Mouse (Mus musculus): ENCODE results near the gene Aox2. TPM values are rescaled to one million over a fixed set of nuclear protein-coding genes. Genes with fewer than 3 reads are reported as not detected.

Gene Aox2
- under 1 TPM; 0.06 to 0.12 TPM for total RNA-seq (2021)
- long read RNA-seq, experiment 1, partial matches to known transcripts: 0 of 1 reads
- long read RNA-seq, experiment 1, other reads (novel, unspliced or antisense): 1 of 1 reads
- long read RNA-seq, experiment 2: 0 reads

DNA sequence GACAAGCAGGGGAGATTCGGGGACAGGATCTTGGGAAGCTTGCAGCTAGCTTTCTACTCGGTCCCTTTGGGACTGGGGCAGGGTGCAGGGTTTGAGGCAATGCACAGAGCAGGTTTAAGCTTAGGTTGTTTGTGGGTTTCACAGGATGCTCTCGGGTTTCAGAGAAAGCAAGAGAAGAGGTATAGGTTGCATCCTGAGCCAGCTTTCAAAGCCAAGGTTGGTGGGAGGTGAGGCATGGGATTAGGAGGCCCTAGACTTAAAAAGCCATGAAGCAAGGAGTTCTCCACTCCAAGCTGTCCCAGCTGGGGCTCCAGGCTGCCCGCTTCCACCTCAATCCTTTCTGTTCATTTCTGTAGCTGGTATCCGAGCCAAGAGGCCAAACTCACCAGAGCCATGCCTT, at the start of gene Aox2:
Aox2 (plus strand) TSS at position 301 of the 400 bp plus-strand sequence.
- DNase-seq: no peak

DNA sequence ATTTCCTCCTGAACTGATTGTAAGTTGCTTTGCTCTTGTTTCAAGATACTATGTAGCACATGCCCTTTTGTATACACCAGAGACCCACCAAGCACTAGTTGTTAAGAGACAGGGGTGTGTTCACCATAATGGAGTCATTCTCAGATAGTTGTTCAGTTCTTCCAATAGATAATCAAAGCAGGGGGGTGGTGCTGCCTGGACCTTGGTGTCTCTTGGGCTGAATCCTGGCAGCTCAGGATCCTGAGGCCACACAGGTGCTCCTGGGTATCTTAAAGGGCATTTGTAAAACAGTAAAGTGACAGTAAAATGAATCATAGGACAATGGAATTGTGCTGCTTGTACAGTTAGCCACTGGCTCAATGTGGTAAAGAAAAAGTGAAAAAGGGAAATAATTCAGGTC, 49.2 kb upstream of the Aox2 start:
- DNase-seq: no peak

DNA sequence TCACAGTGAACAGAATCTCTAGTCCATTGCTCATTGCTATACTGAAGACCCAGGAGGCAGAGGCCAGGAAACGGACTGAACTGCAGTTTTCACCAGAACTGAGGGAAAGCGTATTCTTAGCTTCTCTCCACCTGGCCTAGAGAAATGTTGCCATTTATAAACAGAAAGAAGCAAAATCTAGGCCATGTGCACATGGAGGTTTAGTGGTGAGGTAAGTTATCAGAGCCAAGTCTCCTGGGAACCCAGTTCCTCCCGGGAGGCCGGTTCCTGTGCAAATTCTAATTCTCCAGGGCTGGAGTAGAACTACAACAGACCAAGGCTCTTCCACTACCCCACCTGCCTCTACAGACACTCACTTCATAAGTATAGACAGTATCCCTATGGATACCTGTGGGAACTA, 48.4 kb upstream of the Aox2 start:
- DNase-seq: no peak

DNA sequence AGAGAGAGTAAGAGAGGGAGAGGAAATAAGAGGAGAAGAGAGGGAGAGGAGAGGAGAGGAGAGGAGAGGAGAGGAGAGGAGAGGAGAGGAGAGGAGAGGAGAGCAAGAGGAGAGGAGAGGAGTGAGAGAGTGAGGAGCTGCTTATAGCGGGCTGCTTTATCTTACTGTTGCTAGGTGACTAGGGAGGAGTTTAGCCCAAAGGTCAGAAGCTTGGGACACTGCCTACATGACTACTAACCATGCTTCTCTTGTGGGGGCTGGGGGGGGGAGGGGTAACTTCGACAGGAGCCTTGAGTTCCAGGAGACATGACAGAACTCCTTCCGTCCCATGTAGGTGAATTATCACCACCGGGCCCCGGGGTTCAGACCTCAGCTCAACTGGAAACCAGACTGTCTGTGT, 47.6 kb upstream of the Aox2 start:
- DNase-seq: peak; percentile 12

DNA sequence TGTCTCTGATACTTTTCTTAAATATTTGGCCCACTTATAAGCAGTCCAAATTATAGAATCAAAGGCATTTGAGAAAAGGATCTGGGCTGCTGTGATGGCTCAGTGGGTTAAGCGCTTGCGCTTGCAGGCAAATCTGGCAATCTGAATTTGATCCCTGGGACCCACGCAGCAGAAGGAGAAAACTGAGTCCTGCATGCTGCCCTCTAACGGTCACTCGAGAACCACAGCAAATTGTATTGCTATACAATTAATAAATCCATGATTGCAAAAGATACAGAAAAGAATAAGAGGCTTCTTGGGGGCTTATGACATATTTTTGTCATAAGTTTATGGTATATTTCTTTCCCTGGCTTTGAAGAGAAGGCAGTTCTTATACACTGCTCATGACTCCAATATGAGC, 42.7 kb upstream of the Aox2 start:
- no peak for DNase-seq

DNA sequence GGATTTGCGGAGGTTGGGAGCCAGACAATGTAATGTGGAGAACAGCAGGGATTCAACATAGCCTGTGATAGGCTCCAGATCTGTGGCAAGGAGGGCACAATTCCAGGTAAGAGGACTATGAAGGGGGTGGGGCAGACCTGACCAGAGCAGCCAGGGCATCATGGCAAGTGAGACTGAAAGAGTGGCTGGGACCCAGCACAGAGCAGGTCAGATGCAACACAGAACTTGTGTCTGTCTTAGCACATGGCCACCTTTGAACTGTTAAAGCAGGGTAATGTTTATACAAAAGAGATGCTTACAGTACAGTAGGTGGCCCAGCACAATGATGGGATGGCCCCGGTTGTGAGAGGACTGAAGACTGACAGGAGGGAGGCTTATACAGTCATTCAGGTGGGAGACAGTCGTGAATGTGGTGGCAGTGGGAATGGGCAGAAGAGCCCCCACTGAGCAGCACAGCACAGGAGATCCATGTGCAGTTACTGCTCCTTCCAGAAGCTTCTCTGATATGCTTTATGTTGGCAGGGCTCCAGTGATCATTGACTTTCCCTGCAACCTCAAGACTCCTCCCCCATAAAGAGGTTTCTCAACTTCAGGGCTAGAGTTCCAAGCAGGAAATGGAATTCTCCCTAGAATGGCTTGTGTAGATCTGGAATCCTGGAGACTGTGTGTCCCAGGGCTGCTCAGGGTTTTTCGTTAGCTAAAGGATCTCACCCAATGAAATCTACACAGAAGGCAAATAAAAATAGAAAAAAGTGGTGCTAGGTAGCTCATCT, 40.4 kb upstream of the Aox2 start:
- DNase-seq: peak; percentile 23

DNA sequence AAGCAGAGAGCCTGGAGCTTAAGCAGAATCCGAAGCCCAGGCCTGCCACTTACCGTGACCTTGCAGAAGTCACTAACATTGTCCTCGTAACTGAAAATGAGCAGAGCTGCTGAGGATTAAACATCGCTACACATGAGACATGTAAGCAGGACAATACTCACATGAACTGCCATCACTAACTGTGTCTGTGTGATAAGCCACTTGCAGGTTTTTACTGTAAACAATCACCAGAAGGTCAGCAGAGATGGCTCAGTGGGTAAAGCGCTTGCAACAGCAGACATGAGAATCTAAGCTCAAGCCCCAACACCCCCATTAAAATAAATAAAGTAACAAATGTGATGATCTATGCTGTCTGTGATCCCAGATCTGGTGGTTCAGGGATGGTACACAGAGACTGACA, 39.7 kb upstream of the Aox2 start:
- no peak for DNase-seq

DNA sequence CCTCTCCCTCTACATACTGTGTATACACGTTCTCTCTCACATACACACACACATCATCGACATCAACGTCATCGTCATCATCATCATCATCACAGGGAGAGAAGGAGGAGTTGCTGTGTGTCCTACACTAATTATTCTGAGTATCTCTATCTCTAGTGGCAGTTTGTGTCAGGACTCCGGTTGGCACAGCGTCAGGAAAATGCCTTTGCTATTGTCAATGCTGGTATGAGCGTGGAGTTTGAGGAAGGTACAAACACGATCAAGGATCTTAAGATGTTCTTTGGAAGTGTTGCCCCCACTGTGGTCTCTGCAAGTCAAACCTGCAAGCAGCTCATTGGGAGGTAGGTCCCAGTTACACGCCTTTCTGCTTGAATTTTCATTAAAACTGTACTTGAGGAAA, 39.2 kb upstream of the Aox2 start:
- no peak for DNase-seq

DNA sequence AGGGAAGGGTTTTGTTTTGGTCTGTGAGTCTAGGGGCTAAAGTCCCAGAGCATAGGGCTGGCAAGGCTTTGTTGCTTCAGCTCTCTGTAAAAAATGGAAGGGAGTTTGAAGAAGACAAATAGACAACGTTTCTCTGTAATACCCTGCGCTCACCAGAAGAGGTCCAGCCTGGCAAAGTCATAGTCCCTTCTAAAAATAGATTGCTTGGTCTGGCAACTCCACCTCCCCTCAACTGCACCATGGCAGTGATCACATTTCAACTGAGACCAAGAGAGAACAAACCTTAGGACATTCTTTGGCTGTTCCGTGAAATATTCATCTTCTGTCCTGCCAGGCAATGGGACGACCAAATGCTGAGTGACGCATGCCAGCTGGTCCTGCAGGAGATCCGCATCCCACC, 37.8 kb upstream of the Aox2 start:
- no peak for DNase-seq

DNA sequence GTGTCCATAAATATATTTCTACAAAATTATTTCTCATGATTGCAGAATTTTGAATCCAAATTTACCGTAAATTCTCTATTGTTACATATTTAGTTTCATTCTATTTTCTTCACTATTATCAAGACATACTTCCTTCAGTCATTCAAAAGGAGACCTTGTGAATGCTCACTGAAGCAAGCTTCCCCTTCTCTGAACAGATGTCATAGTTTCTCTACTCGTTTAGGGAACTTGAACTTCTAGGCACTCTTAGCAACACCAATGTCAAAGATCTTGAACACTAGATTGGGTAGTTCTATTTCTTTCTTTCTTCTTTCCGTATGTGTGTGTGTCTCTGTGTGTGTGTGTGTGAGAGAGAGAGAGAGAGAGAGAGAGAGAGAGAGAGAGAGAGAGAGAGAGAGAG, 33.6 kb upstream of the Aox2 start:
- no peak for DNase-seq

DNA sequence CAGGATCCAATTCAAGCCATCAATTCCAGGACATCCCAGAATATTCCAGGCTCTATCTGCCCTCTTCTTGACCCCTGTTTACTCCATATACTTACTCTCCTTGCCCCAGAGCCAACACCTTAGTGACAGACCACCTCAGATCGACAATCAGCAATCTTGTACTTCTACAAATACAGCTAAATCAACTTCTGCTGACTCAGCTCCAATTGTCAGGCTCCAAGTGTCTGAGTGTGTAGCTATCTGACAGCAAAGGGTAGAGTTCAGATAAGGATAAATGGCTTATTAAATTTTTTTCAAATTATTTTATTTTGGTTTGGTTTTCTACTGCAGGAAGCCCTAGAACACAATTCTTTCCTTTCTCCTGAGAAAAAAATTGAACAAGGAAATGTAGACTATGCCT, 29.6 kb upstream of the Aox2 start:
- no peak for DNase-seq

DNA sequence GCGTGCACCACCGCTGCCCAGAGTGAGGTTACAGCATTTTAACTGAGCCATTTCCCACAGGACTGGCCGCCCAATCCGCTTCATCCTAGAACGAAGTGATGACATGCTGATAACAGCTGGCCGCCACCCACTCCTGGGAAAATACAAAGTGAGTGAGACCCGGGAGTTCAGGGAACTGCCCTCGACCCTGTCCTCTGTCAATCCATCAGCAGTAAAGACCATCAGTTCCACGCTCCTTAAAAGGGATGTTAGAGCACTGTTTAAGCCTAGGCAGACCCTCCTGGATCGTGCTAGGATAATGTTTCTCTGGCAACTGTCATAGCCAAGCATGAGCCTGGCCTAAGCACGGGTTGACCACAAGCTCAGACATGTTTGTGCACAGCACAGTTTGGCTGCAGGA, 24.7 kb upstream of the Aox2 start:
- no peak for DNase-seq

DNA sequence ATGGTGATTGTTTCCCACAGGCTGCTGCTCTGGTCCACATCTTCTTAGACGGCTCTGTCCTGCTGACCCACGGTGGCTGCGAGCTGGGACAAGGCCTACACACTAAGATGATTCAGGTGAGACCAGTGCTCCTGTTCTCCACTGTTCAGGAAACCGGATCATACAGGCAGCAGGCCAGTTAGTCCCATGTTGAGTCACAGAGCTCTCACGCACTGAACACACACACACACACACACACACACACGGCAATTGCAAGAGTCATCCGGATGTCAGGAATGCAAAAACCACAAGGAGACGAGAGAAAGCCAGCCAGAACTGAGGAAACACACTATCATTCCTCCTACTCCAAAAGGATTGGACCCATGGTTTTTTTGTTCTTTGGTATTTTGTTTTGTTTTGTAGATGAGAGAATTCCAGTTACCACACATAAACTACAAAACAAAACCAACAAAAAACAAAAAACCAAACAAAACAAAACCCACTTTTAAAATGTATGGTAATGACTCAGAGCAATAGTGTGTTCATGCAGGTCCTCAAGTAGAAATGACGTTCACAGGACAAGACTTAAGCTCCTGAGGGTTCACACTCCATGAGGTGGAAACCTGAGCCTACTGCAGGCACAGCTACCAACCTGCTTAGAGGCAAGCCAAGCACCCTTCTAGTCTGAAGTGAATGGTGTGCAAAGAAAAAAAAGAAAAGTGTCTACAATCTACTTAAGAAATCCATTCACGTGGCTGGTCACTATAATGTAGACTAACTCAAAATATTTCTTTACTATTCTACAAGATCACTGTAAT, 20.7 kb upstream of the Aox2 start:
- DNase-seq: peak; percentile 22

DNA sequence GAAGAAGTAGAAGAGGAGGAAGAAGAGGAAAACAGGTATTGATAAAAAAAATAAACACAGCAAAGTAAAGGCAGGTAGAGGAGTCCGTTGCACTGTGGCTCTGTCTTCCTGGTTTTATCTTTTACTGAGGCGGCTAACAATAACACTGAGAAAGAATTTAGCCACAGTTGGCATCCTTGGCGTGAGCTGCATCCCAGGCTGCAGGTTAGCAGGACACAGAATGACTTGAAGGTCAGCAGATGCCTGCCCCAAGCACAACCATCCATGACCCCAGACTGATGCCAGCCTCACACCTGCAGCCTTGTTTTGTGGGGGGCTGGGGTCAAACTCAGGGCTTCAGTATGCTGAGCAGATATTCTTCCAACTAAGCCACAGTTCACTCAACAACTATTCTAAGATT, 17.8 kb upstream of the Aox2 start:
- no peak for DNase-seq

DNA sequence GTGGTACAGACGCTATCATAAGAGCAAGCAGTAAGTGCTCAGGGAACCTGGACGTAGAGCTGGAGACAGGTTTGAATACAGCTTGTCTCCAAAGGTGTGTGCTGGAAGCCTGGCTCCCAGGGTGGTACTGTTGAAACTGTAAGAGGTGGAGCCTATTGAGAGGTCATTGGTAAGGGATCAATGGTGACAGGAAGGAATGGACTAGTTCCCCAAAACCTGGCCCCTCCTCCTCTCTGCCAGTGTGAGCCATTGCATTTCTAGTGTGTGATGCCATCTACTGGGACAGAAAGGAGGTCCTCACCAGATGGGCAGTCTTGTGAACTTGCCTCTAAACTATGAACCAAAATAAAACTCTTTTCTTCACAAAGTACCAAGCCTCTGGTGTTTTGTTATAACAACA, 9.9 kb upstream of the Aox2 start:
- DNase-seq: no peak

DNA sequence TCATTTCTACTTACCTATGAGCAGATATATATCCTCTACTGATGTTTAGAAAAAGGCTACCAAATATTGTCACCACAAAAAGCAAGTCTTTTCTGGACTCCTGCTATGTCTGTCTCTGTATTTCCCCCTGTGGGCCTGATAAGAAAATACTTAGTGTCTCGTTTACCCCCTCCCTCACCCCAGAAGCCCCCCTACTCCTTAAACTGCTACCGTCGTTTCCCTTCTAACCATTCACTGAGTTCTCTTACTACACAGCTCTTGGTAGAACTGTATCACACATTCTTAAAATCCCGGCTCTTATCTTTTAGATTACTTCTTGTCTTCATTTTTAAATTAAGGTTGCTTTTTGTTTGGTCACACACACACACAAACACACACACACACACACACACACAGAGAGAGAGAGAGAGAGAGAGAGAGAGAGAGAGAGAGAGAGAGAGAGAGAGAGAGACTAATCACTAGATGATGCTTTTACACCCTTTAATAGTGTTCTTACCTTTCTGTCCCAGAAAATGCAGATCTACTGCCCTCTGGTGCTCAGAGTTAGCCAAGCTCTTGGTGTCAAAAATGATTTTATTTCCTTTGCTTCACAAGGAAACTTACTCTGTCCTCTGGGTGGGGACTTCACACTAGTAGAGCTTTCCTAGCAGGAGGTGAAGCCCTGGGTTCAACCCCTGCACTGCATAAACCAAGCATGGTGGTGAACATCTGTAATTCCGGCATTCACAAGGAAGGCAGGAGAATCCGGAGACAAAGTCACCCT, 7.1 kb upstream of the Aox2 start:
- peak; percentile 68 for DNase-seq

DNA sequence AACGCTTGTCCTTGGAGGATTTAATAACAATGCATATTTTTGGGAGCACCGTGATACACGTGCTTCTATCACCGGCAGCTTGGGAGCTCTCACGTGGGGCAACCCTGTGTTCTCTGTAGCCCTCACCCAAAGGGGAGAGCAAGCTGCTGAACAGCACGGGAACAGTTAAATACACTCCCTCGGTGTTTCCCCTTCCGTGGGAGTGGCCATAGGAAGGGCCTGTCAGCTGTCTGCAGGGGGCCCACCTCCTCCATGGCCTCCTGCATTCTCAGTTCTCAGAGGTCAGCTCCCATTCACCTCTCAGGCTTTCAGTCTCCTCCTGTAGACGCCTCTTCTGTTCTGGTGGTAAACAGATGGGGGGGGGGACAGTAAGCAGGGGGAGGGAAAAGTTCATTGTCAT, 2.2 kb upstream of the Aox2 start:
- DNase-seq: no peak

DNA sequence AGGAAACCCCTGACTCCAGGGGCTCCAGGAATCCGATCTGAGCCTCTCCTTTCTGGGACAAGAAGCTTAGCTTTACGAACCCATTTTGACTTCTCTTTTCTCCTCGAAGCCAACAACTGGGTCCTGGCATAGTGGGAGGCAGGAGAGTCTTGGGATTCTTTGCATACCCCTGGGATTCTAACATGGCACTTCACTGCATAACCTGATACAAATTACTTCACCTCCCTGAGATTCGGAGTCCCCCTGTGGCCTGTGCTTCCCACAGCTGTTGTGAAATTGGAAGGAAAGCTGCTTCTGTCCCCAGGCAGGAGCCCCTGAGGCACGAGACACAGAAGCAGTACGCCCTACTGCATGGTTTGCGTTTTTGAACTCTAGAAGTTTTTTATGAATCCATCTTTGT, 387 bp downstream of the Aox2 start:
- DNase-seq: peak; percentile 49

DNA sequence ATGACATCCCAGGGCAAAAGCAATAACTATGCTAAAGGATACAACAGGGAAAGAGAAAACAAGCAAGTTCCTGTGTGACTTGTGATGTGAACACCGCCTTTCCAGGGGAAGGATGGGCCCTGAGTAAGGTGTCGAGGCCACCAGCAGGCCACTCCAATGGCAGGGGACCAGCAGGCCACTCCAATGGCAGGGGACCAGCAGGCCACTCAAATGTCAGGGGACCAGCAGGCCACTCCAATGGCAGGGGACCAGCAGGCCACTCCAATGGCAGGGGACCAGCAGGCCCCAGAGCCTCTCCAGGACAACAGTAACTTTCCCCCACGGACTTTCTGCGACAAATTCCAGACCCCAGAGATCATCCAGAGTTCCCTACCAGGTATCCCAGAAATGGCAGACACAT, 2.3 kb downstream of the Aox2 start:
- peak; percentile 34 for DNase-seq

DNA sequence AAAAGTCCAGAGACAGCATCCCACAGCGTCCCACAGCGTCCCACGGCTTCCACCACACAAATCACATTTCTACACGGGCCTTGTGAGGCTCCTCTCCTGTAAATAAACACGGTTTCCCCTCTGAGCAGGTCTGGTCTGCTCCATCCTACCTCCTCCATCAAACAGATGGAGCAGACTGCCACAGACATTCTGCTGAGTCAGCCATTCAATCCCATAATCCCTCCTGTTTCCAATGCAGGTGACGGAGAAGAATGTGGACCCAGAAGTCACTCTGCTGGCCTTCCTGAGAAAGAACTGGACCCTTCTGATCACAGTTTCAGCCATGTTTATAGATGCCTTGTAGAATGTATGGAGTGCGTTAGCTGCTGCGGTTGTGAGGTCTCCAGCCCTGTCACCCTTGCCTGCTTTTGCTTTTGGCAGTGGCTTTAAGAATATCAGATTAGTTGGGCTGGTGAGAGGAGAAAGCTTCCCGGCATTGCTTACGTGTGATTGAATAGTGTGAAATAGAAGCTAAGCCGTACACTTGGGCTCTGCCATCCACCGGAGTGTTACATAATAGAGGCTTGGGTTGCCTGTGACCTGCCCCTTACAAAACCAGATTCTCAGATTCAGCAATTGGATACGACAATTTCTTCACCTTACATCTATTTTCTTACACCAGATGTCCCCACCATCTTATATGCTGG, 3.0 kb downstream of the Aox2 start:
- no peak for DNase-seq

DNA sequence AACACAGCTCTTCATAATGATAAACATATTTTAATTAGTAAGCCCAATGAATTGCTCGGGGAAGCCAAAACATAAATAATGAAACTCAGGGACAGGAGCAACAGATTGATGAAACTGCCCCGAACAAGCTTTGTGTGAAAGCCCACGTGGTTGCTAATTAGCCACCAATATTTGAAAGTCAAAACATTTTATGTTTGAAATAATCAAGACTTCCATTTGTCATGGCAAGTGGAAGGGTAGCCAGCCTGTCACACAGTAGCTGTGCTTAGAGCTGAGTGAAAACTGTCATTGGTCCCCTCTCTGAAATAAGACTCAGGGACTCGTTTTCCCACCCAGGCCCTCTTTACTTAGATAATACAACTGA, 3.5 kb downstream of the Aox2 start:
- DNase-seq: no peak

DNA sequence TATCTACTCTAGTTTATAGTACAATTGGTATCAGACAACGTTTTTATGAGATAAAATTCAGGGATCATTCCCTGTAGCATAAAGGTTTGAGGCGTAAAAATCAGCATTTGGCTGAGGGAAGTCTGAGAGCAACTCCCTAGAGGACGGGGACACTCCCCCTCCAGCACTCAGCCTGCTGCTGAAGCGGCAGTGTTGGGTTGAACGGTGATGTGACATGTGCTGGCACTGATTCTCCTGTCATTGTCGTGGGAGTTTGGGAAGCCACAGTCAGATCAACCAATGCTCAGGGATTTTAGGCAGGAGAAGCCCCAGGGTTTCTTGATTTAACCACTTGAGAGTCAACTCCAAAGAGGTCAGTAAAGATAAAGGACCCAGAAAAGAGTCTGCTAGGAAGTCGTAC, 6.4 kb downstream of the Aox2 start:
- no peak for DNase-seq

Data from adrenal gland, postnatal 10 days (tissue).